Mouse (Mus musculus) cerebellum, adult 18-20 months (tissue): ENCODE results near the gene Atrnl1.

Experiments
- DNase-seq, 2 experiments: peaks; one replicate each; pipeline ENCODE4 v3.0.0; 2021

The Atrnl1 gene

DNA sequence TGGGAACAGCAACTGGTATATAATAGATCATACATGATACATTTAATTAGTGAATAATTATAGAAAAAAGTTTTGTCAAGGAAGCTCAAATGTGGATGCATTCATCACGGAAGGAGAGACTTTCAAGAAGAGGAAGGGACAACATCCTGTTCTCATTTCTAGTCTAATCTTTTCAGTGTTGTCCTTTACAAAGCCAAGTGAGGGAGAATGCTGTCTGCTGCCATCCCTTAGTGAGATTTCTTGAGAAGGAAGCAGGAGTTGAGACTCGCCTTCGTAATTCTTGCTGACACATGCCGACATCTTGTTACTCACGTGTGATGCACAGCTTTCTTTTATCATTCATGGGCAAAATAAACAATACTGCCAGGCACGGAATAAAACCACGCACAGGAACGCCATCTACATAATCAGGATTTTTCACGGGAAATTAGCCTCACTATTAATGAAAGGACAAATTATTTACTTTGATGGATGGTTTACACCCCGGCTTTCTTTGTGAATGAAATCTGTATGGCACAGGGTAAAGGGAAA, 316.2 kb downstream of the Atrnl1 start:
- DNase-seq = no peak

GRCm38 (mm10) chr19:57927566-57928523, 317.0 kb downstream of the Atrnl1 start:
- DNase-seq = no peak

GRCm38 (mm10) chr19:57931626-57932025, 320.8 kb downstream of the Atrnl1 start:
- no peak for DNase-seq

GRCm38 (mm10) chr19:57936865-57937264, 326.0 kb downstream of the Atrnl1 start:
- DNase-seq = no peak

- no peak for DNase-seq
Measured at GRCm38 (mm10) chr19:57939166-57939565, 328.3 kb downstream of the Atrnl1 start.

DNA sequence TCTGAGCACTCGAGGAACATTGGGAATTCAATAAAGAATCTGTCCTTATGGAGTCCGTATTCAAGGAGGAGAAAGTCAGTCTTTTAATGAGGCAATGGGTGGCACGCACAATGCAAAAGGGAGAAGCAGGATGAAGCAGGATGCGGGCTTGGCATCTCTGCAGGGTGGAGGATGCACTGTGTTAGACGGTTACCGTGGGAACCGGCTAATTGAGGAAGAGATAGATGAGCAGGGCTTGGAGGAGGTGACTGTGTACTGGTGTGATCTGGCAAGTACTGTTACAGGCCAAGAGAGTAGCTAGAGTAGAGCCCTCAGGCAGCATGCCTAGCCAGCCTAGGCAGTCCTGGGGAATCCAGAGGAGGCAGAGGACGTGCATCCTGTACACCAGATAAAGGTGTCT, 330.7 kb downstream of the Atrnl1 start:
- no peak for DNase-seq

GRCm38 (mm10) chr19:57942281-57942680, 331.4 kb downstream of the Atrnl1 start:
- DNase-seq = no peak

DNA sequence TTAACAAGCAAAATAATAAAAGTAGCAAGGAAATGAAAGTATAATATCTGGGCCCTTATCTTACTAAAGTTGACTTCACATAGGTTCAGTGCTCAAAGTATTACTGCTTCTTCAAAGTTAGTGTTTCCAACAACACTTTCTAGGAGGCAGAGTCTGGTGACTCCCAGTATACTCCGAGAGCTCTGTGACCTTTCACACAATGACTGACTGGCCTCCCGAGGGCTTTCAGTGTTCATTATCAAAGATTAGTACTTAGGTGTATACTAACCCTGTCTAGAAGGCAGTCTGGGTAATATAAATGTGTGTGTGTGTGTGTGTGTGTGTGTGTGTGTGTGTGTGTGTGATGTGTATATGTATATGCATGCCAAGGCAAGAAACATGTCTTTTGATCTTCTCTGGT, 332.5 kb downstream of the Atrnl1 start:
- DNase-seq = no peak

- no peak for DNase-seq
Measured at GRCm38 (mm10) chr19:57944680-57945079, 333.8 kb downstream of the Atrnl1 start.

- DNase-seq = no peak
Measured at GRCm38 (mm10) chr19:57945626-57946250, 334.9 kb downstream of the Atrnl1 start.

- no peak for DNase-seq
Measured at GRCm38 (mm10) chr19:57948489-57948888, 337.7 kb downstream of the Atrnl1 start.

GRCm38 (mm10) chr19:57949260-57949917, 338.6 kb downstream of the Atrnl1 start:
- no peak for DNase-seq

- DNase-seq = no peak
Measured at GRCm38 (mm10) chr19:57954131-57954530, 343.3 kb downstream of the Atrnl1 start.

- no peak for DNase-seq
Measured at GRCm38 (mm10) chr19:57956459-57956858, 345.6 kb downstream of the Atrnl1 start.

GRCm38 (mm10) chr19:57957363-57957762, 346.5 kb downstream of the Atrnl1 start:
- no peak for DNase-seq

GRCm38 (mm10) chr19:57958154-57958553, 347.3 kb downstream of the Atrnl1 start:
- DNase-seq = no peak

- DNase-seq = no peak
Measured at GRCm38 (mm10) chr19:57958726-57959125, 347.9 kb downstream of the Atrnl1 start.

- DNase-seq = no peak
Measured at GRCm38 (mm10) chr19:57961321-57961720, 350.5 kb downstream of the Atrnl1 start.

DNA sequence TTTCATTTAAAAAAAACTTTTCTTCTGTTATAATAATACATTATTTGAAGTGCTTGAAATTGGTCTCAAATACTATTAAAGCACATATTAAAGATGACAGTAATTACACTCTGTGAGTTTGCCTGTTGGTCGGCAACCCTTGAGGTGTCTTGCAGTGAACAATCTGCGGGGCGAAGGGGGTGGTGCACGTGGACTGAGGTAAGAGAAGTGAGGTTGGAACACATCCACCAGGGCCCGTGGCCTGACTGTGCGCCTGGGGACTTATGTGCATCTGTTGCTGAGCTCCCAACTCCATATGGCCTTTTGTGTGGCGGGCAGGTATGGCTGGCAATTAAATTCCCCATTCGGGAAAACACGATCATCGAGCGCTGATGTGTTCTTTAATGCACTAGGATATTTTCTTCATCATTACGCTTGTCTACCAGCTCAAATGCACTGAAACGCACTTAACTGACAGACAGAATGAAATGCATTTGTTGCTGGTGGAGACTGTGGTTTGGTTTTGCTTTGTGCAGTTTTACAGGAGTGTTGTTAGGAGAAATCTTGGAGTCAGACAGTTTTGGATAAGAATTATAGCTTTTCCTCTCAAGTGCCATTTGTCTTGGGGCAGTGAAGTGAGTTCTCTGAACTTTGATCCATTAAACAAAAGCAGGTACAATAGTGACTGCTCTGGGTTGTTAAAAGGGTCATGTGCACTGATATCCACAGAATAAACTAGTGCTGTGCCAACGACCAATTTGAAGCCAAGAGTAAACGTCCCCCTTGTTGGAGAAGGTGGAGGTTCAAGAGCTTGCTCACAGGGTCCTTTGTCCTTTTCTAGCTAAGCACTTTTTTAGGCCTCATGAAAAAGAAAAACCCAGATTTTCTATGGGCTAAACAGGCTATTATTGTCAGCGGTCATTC, 351.2 kb downstream of the Atrnl1 start:
- no peak for DNase-seq

DNA sequence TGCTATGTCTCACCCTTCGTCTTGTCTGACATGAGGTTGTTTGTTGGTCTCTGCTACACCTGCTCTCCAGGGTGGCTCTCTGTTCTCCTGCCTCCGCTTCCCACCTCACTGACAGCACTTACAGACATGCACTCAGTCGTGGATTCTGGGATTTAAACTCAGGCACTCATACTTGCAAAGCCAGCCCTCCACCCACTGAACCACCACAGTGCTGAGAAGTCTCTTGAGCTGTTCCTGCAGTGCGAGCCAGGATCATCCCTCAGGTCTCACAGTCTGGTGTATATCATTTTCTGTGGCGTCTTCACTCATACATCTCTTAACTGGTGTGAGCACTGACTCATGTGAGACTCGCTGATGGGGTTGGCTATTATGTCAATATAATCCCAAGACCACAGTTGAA, 353.0 kb downstream of the Atrnl1 start:
- DNase-seq = no peak

DNA sequence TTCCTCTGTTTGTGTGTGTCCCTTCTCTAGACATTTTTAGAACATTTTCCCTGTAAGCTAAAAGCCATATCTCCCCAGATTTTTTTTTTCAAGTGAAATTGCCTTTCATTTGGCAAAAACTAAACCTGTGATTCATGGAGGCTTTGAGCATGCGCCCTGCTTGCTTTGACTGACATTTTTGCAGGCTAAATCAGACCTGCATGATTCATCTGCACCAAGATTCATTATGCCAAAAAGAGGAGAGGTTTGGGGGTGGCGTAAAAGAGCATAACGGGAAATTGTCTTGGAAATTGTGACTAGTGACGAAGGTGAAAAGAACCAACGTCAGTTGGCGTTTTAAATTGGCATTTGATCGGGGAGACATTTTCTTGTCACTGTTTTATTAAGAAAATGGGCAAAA, 358.9 kb downstream of the Atrnl1 start:
- no peak for DNase-seq

- no peak for DNase-seq
Measured at GRCm38 (mm10) chr19:57970342-57970895, 359.6 kb downstream of the Atrnl1 start.
